Comparison of ENCODE assay signal across 28 mouse cellular contexts in genomic region chr19:4280425-4280824, GRCm38 (mm10).
"Had no signal": no experiment of that assay in that cellular context is flagged by ENCODE, and none has a peak within 500 bp of the region (broad histone marks: within the 10 kb centered on the region; RNA-seq: fewer than 3 reads in every experiment).

No protein-coding gene starts in this region.

- H3K27ac ChIP-seq: left cerebral cortex, adult 2 months; limb, embryonic 10.5 days; limb, embryonic 12.5 days; limb, embryonic 13.5 days; limb, embryonic 15.5 days; liver, embryonic 12.5 days; liver, embryonic 13.5 days; liver, embryonic 14.5 days; liver, embryonic 15.5 days; lung, embryonic 15.5 days; macrophage; midbrain, embryonic 10.5 days; midbrain, embryonic 12.5 days; midbrain, embryonic 13.5 days; midbrain, embryonic 15.5 days had no signal

- H3K4me2 ChIP-seq: limb, embryonic 12.5 days; limb, embryonic 13.5 days; limb, embryonic 15.5 days; liver, embryonic 11.5 days; liver, embryonic 12.5 days; liver, embryonic 13.5 days; liver, embryonic 15.5 days; lung, embryonic 14.5 days; lung, embryonic 15.5 days; midbrain, embryonic 11.5 days; midbrain, embryonic 12.5 days; midbrain, embryonic 13.5 days had no signal

- H3K4me3 ChIP-seq: left cerebral cortex, adult 2 months; limb, embryonic 10.5 days; limb, embryonic 12.5 days; limb, embryonic 13.5 days; limb, embryonic 15.5 days; liver, embryonic 12.5 days; liver, embryonic 13.5 days; liver, embryonic 15.5 days; lung, embryonic 15.5 days; megakaryocyte, embryonic 14.5 days; midbrain, embryonic 10.5 days; midbrain, embryonic 12.5 days; midbrain, embryonic 13.5 days; midbrain, embryonic 15.5 days; myocyte had no signal

- H3K27me3 ChIP-seq: limb, embryonic 13.5 days; limb, embryonic 15.5 days; lung, embryonic 15.5 days; midbrain, embryonic 15.5 days had no signal

- H3K9me3 ChIP-seq: limb, embryonic 10.5 days; limb, embryonic 15.5 days; liver, embryonic 12.5 days; liver, embryonic 13.5 days; liver, embryonic 15.5 days; lung, embryonic 15.5 days; midbrain, embryonic 15.5 days had no signal

- H3K9ac ChIP-seq: limb, embryonic 12.5 days; limb, embryonic 13.5 days; limb, embryonic 15.5 days; liver, embryonic 12.5 days; liver, embryonic 13.5 days; liver, embryonic 14.5 days; liver, embryonic 15.5 days; liver, postnatal 0 days; lung, embryonic 14.5 days; lung, embryonic 15.5 days; midbrain, embryonic 12.5 days; midbrain, embryonic 13.5 days; midbrain, embryonic 15.5 days had no signal

- DNase-seq: left cerebral cortex, postnatal 4 days; liver; liver, embryonic 13.5 days; liver, postnatal 0 days; lung, adult 18-20 months; lung, embryonic 14.5 days; lung, postnatal 10 days; lung, postnatal 14 days; lung, postnatal 36 days; midbrain, embryonic 14.5 days had no signal
